Mouse (Mus musculus): ENCODE data around the gene Cyth4.

Cyth4 gene

GRCm38 (mm10) chr15:78587050-78587994 lies 9.5 kb upstream of the Cyth4 start:
- DNase-seq, result peak; percentile 92

GRCm38 (mm10) chr15:78588049-78588448 lies 8.8 kb upstream of the Cyth4 start:
- DNase-seq, result no peak

GRCm38 (mm10) chr15:78588900-78589299 lies 7.9 kb upstream of the Cyth4 start:
- no peak for DNase-seq

GRCm38 (mm10) chr15:78589936-78590335 lies 6.9 kb upstream of the Cyth4 start:
- DNase-seq, result no peak

- DNase-seq, result no peak
Observed at GRCm38 (mm10) chr15:78590785-78591184, 6.1 kb upstream of the Cyth4 start.

- DNase-seq, result no peak
Observed at GRCm38 (mm10) chr15:78591680-78592451, 5.0 kb upstream of the Cyth4 start.

GRCm38 (mm10) chr15:78592452-78592968 lies 4.3 kb upstream of the Cyth4 start:
- DNase-seq, result no peak

GRCm38 (mm10) chr15:78593896-78594425 lies 2.9 kb upstream of the Cyth4 start:
- DNase-seq, result no peak

- DNase-seq, result no peak
Observed at GRCm38 (mm10) chr15:78594831-78595230, 2.0 kb upstream of the Cyth4 start.

GRCm38 (mm10) chr15:78595468-78595867 lies 1.4 kb upstream of the Cyth4 start:
- no peak for DNase-seq

- DNase-seq, result no peak
Observed at GRCm38 (mm10) chr15:78596504-78596903, 343 bp upstream of the Cyth4 start.

- DNase-seq, result peak; percentile 40
Observed at GRCm38 (mm10) chr15:78597729-78598128, 882 bp downstream of the Cyth4 start.

- DNase-seq, result no peak
Observed at GRCm38 (mm10) chr15:78599124-78599523, 2.3 kb downstream of the Cyth4 start.

- no peak for DNase-seq
Observed at GRCm38 (mm10) chr15:78599529-78600193, 2.8 kb downstream of the Cyth4 start.

- DNase-seq, result no peak
Observed at GRCm38 (mm10) chr15:78601180-78601579, 4.3 kb downstream of the Cyth4 start.

GRCm38 (mm10) chr15:78604255-78604654 lies 7.4 kb downstream of the Cyth4 start:
- no peak for DNase-seq

- DNase-seq, result no peak
Observed at GRCm38 (mm10) chr15:78605371-78605791, 8.5 kb downstream of the Cyth4 start.

GRCm38 (mm10) chr15:78606059-78606458 lies 9.2 kb downstream of the Cyth4 start:
- peak; percentile 24 for DNase-seq

- DNase-seq, result no peak
Observed at GRCm38 (mm10) chr15:78607463-78607862, 10.6 kb downstream of the Cyth4 start.

GRCm38 (mm10) chr15:78610705-78611462 lies 14.0 kb downstream of the Cyth4 start:
- DNase-seq, result peak; percentile 48

- DNase-seq, result no peak
Observed at GRCm38 (mm10) chr15:78614536-78614935, 17.7 kb downstream of the Cyth4 start.

GRCm38 (mm10) chr15:78616973-78617372 lies 20.1 kb downstream of the Cyth4 start:
- DNase-seq, result no peak

All from right cerebral cortex, postnatal 14 days (tissue).